Mouse (Mus musculus) lung, embryonic 14.5 days (tissue): ENCODE measurements around the gene Olfr47. TPM values are rescaled to one million over a fixed set of nuclear protein-coding genes. Genes with fewer than 3 reads are reported as not detected.

Experiments used
- ATAC-seq: fragments of 200-750 bp; cut with Nextera tagmentation; 2 replicates; pipeline ENCODE4 v1.8.0; 2017; ENCODE audit warnings: mild to moderate bottlenecking, moderate TSS enrichment, moderate library complexity; ENCODE audit not compliant: insufficient read depth
- DNase-seq: peaks from one replicate; pipeline ENCODE4 v3.0.0-alpha.2; 2015
- H3K27ac ChIP-seq: fragments of 300-500 bp; sonication (generic); 2 replicates; pipeline ENCODE4 v1.5.1; 2014; ENCODE audit warnings: low read depth, mild to moderate bottlenecking, moderate library complexity
- H3K27me3 ChIP-seq: fragments of 300-500 bp; sonication (generic); 2 replicates; pipeline ENCODE4 v1.6.1; 2014; ENCODE audit warnings: low read length, control low read depth; ENCODE audit not compliant: insufficient read depth
- H3K36me3 ChIP-seq: fragments of 300-500 bp; sonication (generic); 2 replicates; pipeline ENCODE4 v1.6.1; 2014; ENCODE audit warnings: control low read depth; ENCODE audit not compliant: insufficient read depth
- H3K4me1 ChIP-seq: fragments of 300-500 bp; sonication (generic); 2 replicates; pipeline ENCODE4 v1.6.1; 2014; ENCODE audit warnings: antibody characterized with exemption, control low read depth; ENCODE audit not compliant: insufficient read depth
- H3K4me2 ChIP-seq: fragments of 300-500 bp; sonication (generic); 2 replicates; pipeline ENCODE4 v1.6.1; 2014; ENCODE audit warnings: mild to moderate bottlenecking
- H3K4me3 ChIP-seq: fragments of 300-500 bp; sonication (generic); 2 replicates; pipeline ENCODE4 v1.5.1; 2014; ENCODE audit warnings: low read depth, low read length
- H3K9ac ChIP-seq: fragments of 300-500 bp; sonication (generic); 2 replicates; pipeline ENCODE4 v1.6.1; 2014
- H3K9me3 ChIP-seq: fragments of 300-500 bp; sonication (generic); 2 replicates; pipeline ENCODE4 v1.6.1; 2016; ENCODE audit warnings: low read depth, low read length, control low read depth
- CTCF ChIP-seq: IDR thresholded peaks from 2 replicates; pipeline ENCODE4 v1.5.1; 2016; ENCODE audit warnings: antibody characterized with exemption, low read depth
- WGBS: fragments of 180-500 bp; shearing (Covaris S2); extraction: QIAGEN DNeasy Blood & Tissue Kit; methylation state at CpG from one replicate; pipeline ENCODE4 v1.1.7; 2014; 5-methylcytosine and 5-hydroxymethylcytosine counted together
- polyA plus RNA-seq: library from polyadenylated mRNA; unstranded; fragments of >200 nt; fragmentation: Nextera tagmentation; extraction: Ambion mirVana; gene quantifications from 2 replicates; pipeline ENCODE4 v1.2.1, GENCODE M21; 2014

The Olfr47 gene
- polyA plus RNA-seq, 1 experiment from 2014 or later = not detected

GRCm38 (mm10) chr6:43274123-43274522 is 42.8 kb downstream of the Olfr47 start:
- H3K4me2 ChIP-seq = no peak overlapping the region
- no peaks in the 10 kb centered on the region for H3K27me3 ChIP-seq
- H3K4me1 ChIP-seq = peaks cover 2% of the 10 kb centered on the region; the same call in 1 of the 2 replicates
- 71% methylated on average over 4 of the region's 4 CpGs for WGBS
- no peak overlapping the region for H3K27ac ChIP-seq
- no peak for TF ChIP-seq CTCF
- ATAC-seq (no peak), DNase-seq (no peak)
- peaks cover 47% of the 10 kb centered on the region for H3K36me3 ChIP-seq
- no peaks in the 10 kb centered on the region for H3K9me3 ChIP-seq
- no peak overlapping the region for H3K4me3 ChIP-seq
- H3K9ac ChIP-seq = no peak overlapping the region

GRCm38 (mm10) chr6:43278247-43278646 is 46.9 kb downstream of the Olfr47 start:
- H3K9me3 ChIP-seq = no peaks in the 10 kb centered on the region
- peak; percentile 64 for TF ChIP-seq CTCF
- no peak for ATAC-seq
- peak; percentile 80 for DNase-seq
- H3K9ac ChIP-seq = no peak overlapping the region
- peaks cover 76% of the 10 kb centered on the region for H3K36me3 ChIP-seq
- no peaks in the 10 kb centered on the region for H3K4me1 ChIP-seq
- H3K4me3 ChIP-seq = no peak overlapping the region
- H3K27ac ChIP-seq = no peak overlapping the region
- no peak overlapping the region for H3K4me2 ChIP-seq
- no peaks in the 10 kb centered on the region for H3K27me3 ChIP-seq

GRCm38 (mm10) chr6:43280481-43280880 is 49.2 kb downstream of the Olfr47 start:
- H3K9me3 ChIP-seq = no peaks in the 10 kb centered on the region
- H3K4me3 ChIP-seq = no peak overlapping the region
- DNase-seq (no peak), ATAC-seq (no peak)
- H3K36me3 ChIP-seq = peaks cover 77% of the 10 kb centered on the region
- no peak overlapping the region for H3K4me2 ChIP-seq
- no peaks in the 10 kb centered on the region for H3K27me3 ChIP-seq
- WGBS = 84% methylated on average over 5 of the region's 5 CpGs
- H3K27ac ChIP-seq = no peak overlapping the region
- no peak overlapping the region for H3K9ac ChIP-seq
- no peaks in the 10 kb centered on the region for H3K4me1 ChIP-seq
- no peak for TF ChIP-seq CTCF

Other genes starting within 250 kb of the Olfr47 start
- gene Olfr441, start 125.2 kb upstream of the Olfr47 start, polyA plus RNA-seq = not detected in 2 replicates
- gene Olfr237-ps1, start 85.0 kb upstream of the Olfr47 start, polyA plus RNA-seq = not detected in 2 replicates
- not detected in 2 replicates for gene Olfr437, start 68.2 kb upstream of the Olfr47 start, polyA plus RNA-seq
- gene Olfr13, start 59.4 kb upstream of the Olfr47 start, polyA plus RNA-seq = not detected in 2 replicates
- not detected in 2 replicates for gene Olfr435, start 34.4 kb upstream of the Olfr47 start, polyA plus RNA-seq
- not detected in 2 replicates for gene Olfr434, start 18.5 kb upstream of the Olfr47 start, polyA plus RNA-seq
- 20.3 and 21.2 TPM in 2 replicates for gene Arhgef5, start 34.1 kb downstream of the Olfr47 start, polyA plus RNA-seq
- 0.29 and 0.45 TPM in 2 replicates for gene Nobox, start 78.0 kb downstream of the Olfr47 start, polyA plus RNA-seq